ENCODE assay signal across 15 mouse cellular contexts in the genomic region with DNA sequence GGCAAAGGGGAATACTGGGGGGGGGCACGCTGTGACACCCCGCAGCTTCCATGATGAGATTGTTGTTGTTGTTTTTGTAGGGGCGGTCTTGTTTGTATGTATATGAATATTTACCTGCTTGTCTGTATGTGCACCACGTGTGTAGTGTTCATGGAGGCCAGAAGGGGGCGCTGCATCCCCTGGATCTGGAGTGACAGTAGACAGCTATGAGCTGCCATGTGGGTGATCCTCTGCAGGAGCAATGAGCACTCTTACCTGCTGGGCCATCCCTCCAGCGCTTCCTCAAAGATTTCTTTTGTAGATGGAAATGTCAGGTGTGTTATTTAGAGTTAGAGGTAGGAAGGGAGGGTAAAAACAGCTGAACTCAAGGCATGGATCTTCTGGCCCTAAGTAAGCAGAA. TPM values are rescaled to one million over a fixed set of nuclear protein-coding genes. Genes with fewer than 3 reads are reported as not detected.
DNase-seq lines count a peak whose midpoint lies in the region; ATAC-seq and TF ChIP-seq lines count a peak whose summit lies in the region.
"Had no signal": no experiment of that assay in that cellular context is flagged by ENCODE, and none has a peak within 500 bp of the region (broad histone marks: within the 10 kb centered on the region; RNA-seq: fewer than 3 reads in every experiment).

No protein-coding gene starts in this region.

- no peak overlapping the region for H3K9ac ChIP-seq in heart, adult 2 months (ENCODE audit: low read depth, low read length)
- no peak overlapping the region for H3K9ac ChIP-seq in lung, postnatal 0 days (replicated peaks; ENCODE audit: low read depth)
- no peak overlapping the region for H3K9ac ChIP-seq in ES-E14 (ENCODE audit: insufficient read depth, low read depth, low read length, poor library complexity, severe bottlenecking)

- in situ Hi-C loops in ES-E14 (cut with MboI; ENCODE audit: low sequenced_read_pairs in 2 of 2, unreplicated experiment in 2 of 2): no loop called here

- TF ChIP-seq CTCF in heart, adult 2 months (IDR thresholded peaks at IDR 0.05): peak; percentile 26
- peak; percentile 64 for TF ChIP-seq CTCF in lung, postnatal 0 days (IDR thresholded peaks at IDR 0.05)

- no peak for TF ChIP-seq EP300 in heart, adult 2 months (IDR thresholded peaks at IDR 0.05; ENCODE audit: insufficient read depth, low read depth, low read length)
- no peak for TF ChIP-seq EP300 in lung, postnatal 0 days (IDR thresholded peaks at IDR 0.05)

- no peaks in the 10 kb centered on the region for H3K36me3 ChIP-seq in heart, adult 2 months (ENCODE audit: control insufficient read depth, insufficient read depth, low read length)
- H3K36me3 ChIP-seq in lung, postnatal 0 days (ENCODE audit: insufficient read depth, low read length): no peaks in the 10 kb centered on the region
- no peaks in the 10 kb centered on the region for H3K36me3 ChIP-seq in ES-E14 (ENCODE audit: control insufficient read depth, insufficient read depth, low read length, poor library complexity, severe bottlenecking)
- H3K36me3 ChIP-seq in limb, embryonic 10.5 days: no peaks in the 10 kb centered on the region

- no peak overlapping the region for H3K4me2 ChIP-seq in lung, postnatal 0 days (replicated peaks; ENCODE audit: low read depth, low read length)

- H3K4me3 ChIP-seq in heart, adult 2 months: no peak overlapping the region
- H3K4me3 ChIP-seq in lung, postnatal 0 days (ENCODE audit: low read depth, low read length): no peak overlapping the region
- H3K4me3 ChIP-seq in ES-E14 (ENCODE audit: insufficient read depth in 1 of 2, low read depth in 1 of 2, low read length in 2 of 2, poor library complexity in 1 of 2, severe bottlenecking in 1 of 2): no peak overlapping the region
- H3K4me3 ChIP-seq in limb, embryonic 10.5 days: no peak overlapping the region

- no peaks in the 10 kb centered on the region for H3K27me3 ChIP-seq in heart, adult 2 months (ENCODE audit: control insufficient read depth, insufficient read depth, low read length)
- H3K27me3 ChIP-seq in lung, postnatal 0 days (replicated peaks; ENCODE audit: insufficient read depth, low read length): no peaks in the 10 kb centered on the region
- H3K27me3 ChIP-seq in limb, embryonic 10.5 days (ENCODE audit: low read depth, poor library complexity, severe bottlenecking): no peaks in the 10 kb centered on the region

- TF ChIP-seq POLR2A in heart, adult 2 months (IDR thresholded peaks at IDR 0.05; ENCODE audit: insufficient read depth, low read depth, low read length): no peak

- intact Hi-C loops in heart, adult 2 months (cut with DNase I): no loop called here

- H3K4me1 ChIP-seq in heart, adult 2 months (ENCODE audit: control insufficient read depth, insufficient read depth, low read length): no peaks in the 10 kb centered on the region
- no peaks in the 10 kb centered on the region for H3K4me1 ChIP-seq in lung, postnatal 0 days (ENCODE audit: insufficient read depth, low read depth, low read length)
- no peaks in the 10 kb centered on the region for H3K4me1 ChIP-seq in ES-E14 (ENCODE audit: control insufficient read depth in 2 of 2, insufficient read depth in 2 of 2, low read length in 2 of 2, poor library complexity in 1 of 2)
- no peaks in the 10 kb centered on the region for H3K4me1 ChIP-seq in limb, embryonic 10.5 days

- 76% methylated on average over 6 of the region's 6 CpGs for WGBS in heart, adult 2 months
- 81% methylated on average over 6 of the region's 6 CpGs for WGBS in lung, postnatal 0 days
- 78% methylated on average over 6 of the region's 6 CpGs for WGBS in limb, embryonic 10.5 days

- no peak for ATAC-seq in lung, postnatal 0 days

- H3K9me3 ChIP-seq in lung, postnatal 0 days (ENCODE audit: low read length): no peaks in the 10 kb centered on the region
- no peaks in the 10 kb centered on the region for H3K9me3 ChIP-seq in ES-E14 (ENCODE audit: control insufficient read depth, insufficient read depth, low read depth, low read length)
- no peaks in the 10 kb centered on the region for H3K9me3 ChIP-seq in limb, embryonic 10.5 days (replicated peaks)

- H3K27ac ChIP-seq in heart, adult 2 months: no peak overlapping the region
- no peak overlapping the region for H3K27ac ChIP-seq in lung, postnatal 0 days (ENCODE audit: low read length)
- no peak overlapping the region for H3K27ac ChIP-seq in ES-E14 (ENCODE audit: insufficient read depth, low read depth, low read length, poor library complexity, severe bottlenecking)
- H3K27ac ChIP-seq in limb, embryonic 10.5 days: no peak overlapping the region

- H3K79me2 ChIP-seq in heart, adult 2 months (replicated peaks; ENCODE audit: control insufficient read depth, insufficient read depth, low read length): no peaks in the 10 kb centered on the region

- DNase-seq in heart, adult 2 months: no peak
- no peak for DNase-seq in heart, adult 9 months (ENCODE audit: low spot score in 2 of 2)
- no peak for DNase-seq in lung, postnatal 0 days (ENCODE audit: low spot score)
- DNase-seq in lung, postnatal 36 days: no peak
- DNase-seq in ES-E14 (ENCODE audit: low read depth, low spot score): peak; percentile 61
- peak; percentile 29 for DNase-seq in induced T-regulatory cell, adult 2 months (ENCODE audit: low read depth)
- DNase-seq in limb, embryonic 10.5 days (ENCODE audit: low spot score): no peak
- DNase-seq in thymus, postnatal 0 days (ENCODE audit: low spot score): no peak
- DNase-seq: cerebellum, postnatal 25 days; heart, postnatal 36 days; left cerebral cortex, postnatal 4 days; thymus, postnatal 36 days had no signal

TF ChIP-seq in ES-E14, 5 proteins besides CTCF, POLR2A, EP300 and RAD21:
- no peak for TF ChIP-seq HCFC1 (IDR thresholded peaks at IDR 0.05; ENCODE audit: borderline replicate concordance, insufficient read depth, low read length)
- TF ChIP-seq ZNF384 (IDR thresholded peaks at IDR 0.05; ENCODE audit: low read depth, low read length): no peak
- no peak for TF ChIP-seq MAFK (IDR thresholded peaks at IDR 0.05; ENCODE audit: insufficient read depth, low read depth, low read length)
- TF ChIP-seq ZC3H11A (IDR thresholded peaks at IDR 0.05; ENCODE audit: borderline replicate concordance, low read depth, low read length): no peak
- no peak for TF ChIP-seq CHD2 (IDR thresholded peaks at IDR 0.05; ENCODE audit: low read depth, low read length)

RNA-seq across cellular contexts. Expression of gene Olfr70, which starts 2.8 kb away (rescaled TPM):
- not detected for total RNA-seq in heart, adult 2 months (2021)
- polyA plus RNA-seq in heart, adult 2 months (2012; rRNA removed): not detected in 2 replicates
- not detected in 2 replicates for polyA plus RNA-seq in lung, postnatal 0 days (2015; fragmentation: Nextera tagmentation; extraction: Ambion mirVana)
- not detected in 2 replicates for total RNA-seq in ES-E14 (2012; rRNA removed)
- polyA plus RNA-seq in limb, embryonic 10.5 days (2016; fragmentation: Nextera tagmentation; extraction: Ambion mirVana): not detected in 2 replicates
- not detected in 2 replicates for polyA plus RNA-seq in thymus, postnatal 0 days (2015; fragmentation: Nextera tagmentation; extraction: Ambion mirVana)
- total RNA-seq: heart, adult 18-20 months; heart, postnatal 36 days; layer of hippocampus, adult 8-10 months; left cerebral cortex, postnatal 4 days had no signal
- polyA plus RNA-seq: embryonic facial prominence, embryonic 14.5 days had no signal

RNA-seq across cellular contexts. Expression of gene Olfr71, which starts 6.6 kb away (rescaled TPM):
- total RNA-seq in heart, adult 2 months (2021): not detected
- not detected in 2 replicates for polyA plus RNA-seq in heart, adult 2 months (2012; rRNA removed)
- polyA plus RNA-seq in lung, postnatal 0 days (2015; fragmentation: Nextera tagmentation; extraction: Ambion mirVana): 0.17 TPM in 1 of 2 replicates, not detected in the other
- total RNA-seq in ES-E14 (2012; rRNA removed): not detected in 2 replicates
- not detected in 2 replicates for polyA plus RNA-seq in limb, embryonic 10.5 days (2016; fragmentation: Nextera tagmentation; extraction: Ambion mirVana)
- not detected in 2 replicates for polyA plus RNA-seq in thymus, postnatal 0 days (2015; fragmentation: Nextera tagmentation; extraction: Ambion mirVana)
- total RNA-seq: heart, adult 18-20 months; heart, postnatal 36 days; layer of hippocampus, adult 8-10 months; left cerebral cortex, postnatal 4 days had no signal

RNA-seq across cellular contexts. Expression of gene Hrct1, which starts 23.5 kb away (rescaled TPM):
- 1 to 10 TPM; 4.0 to 4.7 TPM for total RNA-seq in heart, adult 2 months (2021)
- 8.8 and 10.7 TPM in 2 replicates for polyA plus RNA-seq in heart, adult 2 months (2012; rRNA removed)
- 11.8 and 19.3 TPM in 2 replicates for polyA plus RNA-seq in lung, postnatal 0 days (2015; fragmentation: Nextera tagmentation; extraction: Ambion mirVana)
- 0.26 and 0.36 TPM in 2 replicates for total RNA-seq in ES-E14 (2012; rRNA removed)
- polyA plus RNA-seq in limb, embryonic 10.5 days (2016; fragmentation: Nextera tagmentation; extraction: Ambion mirVana): 0.35 and 0.40 TPM in 2 replicates
- 1.1 and 1.5 TPM in 2 replicates for polyA plus RNA-seq in thymus, postnatal 0 days (2015; fragmentation: Nextera tagmentation; extraction: Ambion mirVana)

RNA-seq across cellular contexts. Expression of gene Spaar, which starts 26.4 kb away (rescaled TPM):
- 1 to 10 TPM; 4.4 to 4.8 TPM for total RNA-seq in heart, adult 2 months (2021)
- 5.2 and 7.8 TPM in 2 replicates for polyA plus RNA-seq in heart, adult 2 months (2012; rRNA removed)
- polyA plus RNA-seq in lung, postnatal 0 days (2015; fragmentation: Nextera tagmentation; extraction: Ambion mirVana): 5.7 and 8.1 TPM in 2 replicates
- total RNA-seq in ES-E14 (2012; rRNA removed): 0.62 and 3.2 TPM in 2 replicates
- polyA plus RNA-seq in limb, embryonic 10.5 days (2016; fragmentation: Nextera tagmentation; extraction: Ambion mirVana): 0.05 and 0.10 TPM in 2 replicates
- 0.28 and 0.43 TPM in 2 replicates for polyA plus RNA-seq in thymus, postnatal 0 days (2015; fragmentation: Nextera tagmentation; extraction: Ambion mirVana)

RNA-seq across cellular contexts. Expression of gene Fam221b, which starts 34.5 kb away (rescaled TPM):
- total RNA-seq in heart, adult 2 months (2021): under 1 TPM; 0.16 to 0.43 TPM
- polyA plus RNA-seq in heart, adult 2 months (2012; rRNA removed): 0.18 and 0.35 TPM in 2 replicates
- polyA plus RNA-seq in lung, postnatal 0 days (2015; fragmentation: Nextera tagmentation; extraction: Ambion mirVana): 2.5 TPM in 2 replicates
- total RNA-seq in ES-E14 (2012; rRNA removed): 9.3 and 13.3 TPM in 2 replicates
- 1.6 and 1.7 TPM in 2 replicates for polyA plus RNA-seq in limb, embryonic 10.5 days (2016; fragmentation: Nextera tagmentation; extraction: Ambion mirVana)
- polyA plus RNA-seq in thymus, postnatal 0 days (2015; fragmentation: Nextera tagmentation; extraction: Ambion mirVana): 3.2 and 3.3 TPM in 2 replicates

Comparison
In these comparisons a context has a peak if more than half of its experiments do, and no peak if none do; other contexts are left out.
1. DNase-seq: peak in ES-E14 (single experiment) and induced T-regulatory cell, adult 2 months (single experiment); none in heart, adult 2 months (0 of 2), heart, adult 9 months (0 of 2), lung, postnatal 0 days (single experiment), lung, postnatal 36 days (single experiment), limb, embryonic 10.5 days (single experiment) and thymus, postnatal 0 days (single experiment).